Mouse (Mus musculus) lung, adult 2 months (tissue): ENCODE data around the gene Ltbp4. TPM values are rescaled to one million over a fixed set of nuclear protein-coding genes. Genes with fewer than 3 reads are reported as not detected.

ENCODE experiments used
- DNase-seq: peaks from one replicate; pipeline ENCODE4 v3.0.0; 2022
- H3K4me1 ChIP-seq: fragments of 200-500 bp; 2 replicates; pipeline ENCODE4 v1.6.1; 2011; ENCODE audit warnings: low read length; ENCODE audit not compliant: control insufficient read depth, insufficient read depth
- H3K4me3 ChIP-seq: fragments of 200-500 bp; replicated peaks from 2 replicates; pipeline ENCODE3; 2011; ENCODE audit warnings: low read depth, mild to moderate bottlenecking, control low read depth, low read length; ENCODE audit errors: extremely low read depth
- CTCF ChIP-seq: fragments of 200-500 bp; IDR thresholded peaks from 2 replicates; pipeline ENCODE4 v1.5.1; 2011; ENCODE audit warnings: mild to moderate bottlenecking, low read length, control low read depth; ENCODE audit not compliant: insufficient read depth
- POLR2A ChIP-seq: fragments of 200-500 bp; IDR thresholded peaks from 2 replicates; pipeline ENCODE4 v1.6.1; 2011; ENCODE audit warnings: low read depth, mild to moderate bottlenecking, control low read depth, low read length, borderline replicate concordance; ENCODE audit errors: extremely low read depth
- WGBS: fragments of 180-500 bp; shearing (Covaris S2); methylation state at CpG from one replicate; pipeline ENCODE4 v1.1.7; 2018; 5-methylcytosine and 5-hydroxymethylcytosine counted together
- polyA plus RNA-seq: library from polyadenylated mRNA; depleted of rRNA; stranded (reverse); fragments of >200 nt; gene quantifications from 2 replicates; pipeline ENCODE4 v1.2.3, GENCODE M21; 2012; rRNA removed

Gene Ltbp4
- polyA plus RNA-seq, result 496 and 612 TPM in 2 replicates

DNA sequence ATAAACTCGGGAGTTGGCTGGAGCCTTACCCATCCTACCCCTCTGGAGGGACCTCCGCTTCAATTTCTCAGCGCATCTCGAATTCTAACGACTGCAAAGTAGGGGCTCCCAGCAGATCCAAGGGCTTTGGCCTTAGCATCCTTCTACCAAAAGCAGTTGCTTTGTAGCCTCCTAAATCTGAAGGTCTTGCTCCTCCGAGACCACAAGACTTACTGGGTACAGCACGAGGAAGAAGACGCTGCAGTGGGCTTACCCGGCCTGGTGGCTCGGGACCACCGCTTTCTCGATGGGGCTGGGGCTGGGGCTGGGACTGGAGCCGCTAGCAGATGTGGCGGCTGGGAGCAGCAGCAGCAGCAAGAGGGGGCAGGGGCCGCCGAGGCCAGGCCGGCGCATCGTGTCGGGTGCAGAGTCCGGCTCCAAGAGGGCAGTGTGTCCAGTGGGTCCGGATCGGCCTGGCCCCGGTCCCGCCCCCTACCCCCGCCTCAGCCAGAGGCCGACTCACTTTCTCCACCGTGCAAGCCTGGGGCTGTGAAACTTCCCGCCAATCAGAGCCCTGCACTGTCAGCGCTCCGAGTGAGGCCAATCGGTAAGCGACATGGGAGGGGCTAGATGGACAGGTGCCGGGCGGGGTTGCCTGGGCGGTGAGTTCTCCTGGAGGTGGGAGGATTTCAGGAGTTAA, at the start of gene Ltbp4:
Gene Ltbp4, minus strand, starts transcription at position 518 of the 679 bp plus-strand sequence.
- H3K4me3 ChIP-seq, result no peak within 1 kb of the TSS
- peak; percentile 49 for DNase-seq

DNA sequence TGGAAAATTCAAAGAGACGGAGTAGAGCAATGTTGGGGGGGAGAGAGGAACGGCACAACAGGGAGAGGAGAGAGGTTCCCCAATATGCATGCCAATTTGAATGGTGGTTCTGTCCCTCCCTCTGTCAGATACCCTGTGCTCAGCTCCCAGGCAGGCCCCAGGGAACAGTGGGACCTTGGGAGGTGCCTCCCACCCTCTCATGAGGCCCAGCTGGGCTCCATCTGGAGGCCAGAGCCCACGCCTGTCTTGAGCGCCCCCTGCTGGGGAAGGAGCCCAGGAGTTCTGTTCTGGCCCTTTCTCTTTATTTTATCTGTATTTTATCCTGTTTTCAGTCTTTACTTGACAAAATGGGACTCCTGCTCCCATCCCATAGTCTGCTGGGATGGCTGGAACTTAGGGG, 47.2 kb upstream of the Ltbp4 start:
- Histone ChIP-seq H3K4me1 (no peaks in the 10 kb centered on the region), H3K4me3 (no peak overlapping the region)
- peak; percentile 72 for DNase-seq
- TF ChIP-seq CTCF (peak; percentile 70), POLR2A (no peak)
- WGBS, result 36% methylated on average over 4 of the region's 4 CpGs

More for the DNA sequence above, at the start of gene Ltbp4:
- H3K4me1 ChIP-seq, result no peaks in the 10 kb centered on the region; the same call in 1 of the 2 replicates
- TF ChIP-seq CTCF, result no peak
- TF ChIP-seq POLR2A, result no peak
- 4% methylated on average over 36 of the region's 36 CpGs for WGBS

DNA sequence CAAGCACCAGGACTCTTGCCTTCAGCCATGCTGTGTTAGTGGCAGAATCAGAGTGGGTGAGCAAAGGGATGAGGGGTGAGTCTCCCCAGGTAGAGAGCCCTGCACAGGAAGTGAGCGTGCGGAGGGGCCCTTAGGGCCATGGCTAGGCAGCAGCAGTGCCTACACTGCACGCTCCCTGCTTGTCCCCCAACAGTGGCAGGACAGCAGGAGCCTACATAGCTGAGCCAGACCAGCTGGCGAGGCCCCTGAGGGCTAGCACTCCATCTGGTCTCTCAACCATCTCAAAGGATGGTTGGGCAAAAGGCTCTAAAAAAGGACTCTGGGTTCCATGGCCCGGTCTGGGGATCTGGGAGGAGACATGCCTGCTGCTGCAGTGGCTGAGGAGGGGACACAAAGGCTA, 46.6 kb upstream of the Ltbp4 start:
- DNase-seq, result no peak
- TF ChIP-seq POLR2A (no peak), CTCF (no peak)
- H3K4me1 ChIP-seq, result no peaks in the 10 kb centered on the region
- no peak overlapping the region for H3K4me3 ChIP-seq
- WGBS, result 78% methylated on average over 5 of the region's 5 CpGs

DNA sequence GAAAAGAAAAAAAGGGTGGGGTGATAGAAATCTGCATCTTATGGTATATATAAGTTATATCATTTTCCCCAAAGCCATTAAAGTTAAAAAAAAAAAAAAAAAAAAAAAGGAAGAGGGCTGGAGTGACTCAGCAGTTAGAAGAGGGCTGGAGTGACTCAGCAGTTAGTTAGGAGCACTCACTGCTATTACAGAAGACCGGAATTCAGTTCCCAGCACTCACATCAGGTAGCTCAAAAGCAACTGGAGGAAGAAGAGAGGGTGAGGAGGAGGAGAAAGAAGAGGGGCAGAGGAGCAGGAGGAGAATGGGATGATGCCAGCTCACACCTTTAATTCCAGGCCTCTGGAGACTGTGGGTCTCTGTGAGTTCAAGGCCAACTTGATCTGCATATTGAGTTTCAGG, 45.7 kb upstream of the Ltbp4 start:
- WGBS, result 81% methylated on average over 1 of the region's 1 CpGs
- TF ChIP-seq POLR2A (no peak), CTCF (no peak)
- no peak for DNase-seq
- Histone ChIP-seq H3K4me1 (no peaks in the 10 kb centered on the region), H3K4me3 (no peak overlapping the region)

DNA sequence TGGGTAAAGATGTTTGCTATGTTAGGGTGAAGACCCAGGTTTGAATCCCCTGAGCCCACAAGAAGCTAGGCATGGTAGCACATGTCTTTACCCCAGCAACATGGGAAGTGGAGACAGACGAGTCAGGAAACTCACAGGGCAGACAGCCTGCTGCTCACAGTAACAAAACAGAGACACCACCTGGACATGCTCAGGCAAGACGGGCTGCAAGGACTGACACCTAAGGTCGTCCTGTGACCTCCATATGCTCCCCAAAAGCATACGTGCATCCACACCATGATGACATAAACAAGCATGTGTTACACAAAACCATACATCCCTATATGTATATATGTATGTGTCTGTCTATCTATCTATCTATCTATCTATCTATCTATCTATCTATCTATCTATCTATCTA, 44.1 kb upstream of the Ltbp4 start:
- TF ChIP-seq CTCF (no peak), POLR2A (no peak)
- no peak for DNase-seq
- Histone ChIP-seq H3K4me1 (no peaks in the 10 kb centered on the region), H3K4me3 (no peak overlapping the region)
- WGBS, result 46% methylated on average over 4 of the region's 4 CpGs

DNA sequence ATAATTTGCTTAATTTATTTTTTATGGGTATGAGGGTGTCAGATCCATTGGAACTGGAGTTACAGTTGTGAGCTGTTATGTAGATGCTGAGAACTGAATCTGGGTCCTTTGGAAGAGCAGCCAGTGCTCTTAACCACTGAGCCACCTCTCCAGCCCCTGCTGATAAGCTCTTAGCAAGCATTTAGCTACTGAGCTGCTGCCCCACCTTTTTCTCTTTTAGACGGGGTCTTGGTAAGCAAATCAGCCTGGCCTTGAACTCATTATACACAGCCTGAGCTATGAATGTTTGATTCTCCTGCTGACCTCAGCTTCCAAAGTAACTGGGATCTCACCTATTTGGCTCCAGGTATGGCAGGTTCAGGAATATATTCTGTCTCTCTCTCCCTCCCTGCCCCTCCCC, 43.5 kb upstream of the Ltbp4 start:
- Histone ChIP-seq H3K4me1 (no peaks in the 10 kb centered on the region), H3K4me3 (no peak overlapping the region)
- DNase-seq, result no peak
- TF ChIP-seq CTCF, result no peak
- TF ChIP-seq POLR2A, result no peak
- 32% methylated on average over 1 of the region's 1 CpGs for WGBS

DNA sequence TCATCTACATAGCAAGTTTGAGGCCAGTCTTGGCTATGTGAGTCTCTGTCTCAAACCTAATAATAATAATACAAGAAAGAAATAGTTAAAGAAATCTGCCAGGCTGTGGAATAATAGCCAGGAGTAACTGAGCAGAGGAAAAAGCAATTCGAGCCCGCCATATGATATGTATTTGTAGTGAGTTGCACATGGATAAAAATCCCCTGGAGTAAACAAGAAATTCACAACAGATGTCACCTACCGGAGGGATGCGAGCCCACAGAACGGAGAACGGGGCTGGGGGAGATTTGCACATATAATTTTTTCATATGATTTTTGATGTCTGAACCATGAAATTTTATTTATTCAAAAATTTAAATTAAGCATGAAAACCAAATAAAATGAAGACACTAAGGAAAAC, 42.3 kb upstream of the Ltbp4 start:
- TF ChIP-seq POLR2A (no peak), CTCF (no peak)
- H3K4me1 ChIP-seq, result no peaks in the 10 kb centered on the region
- WGBS, result 85% methylated on average over 6 of the region's 6 CpGs
- H3K4me3 ChIP-seq, result no peak overlapping the region
- no peak for DNase-seq

DNA sequence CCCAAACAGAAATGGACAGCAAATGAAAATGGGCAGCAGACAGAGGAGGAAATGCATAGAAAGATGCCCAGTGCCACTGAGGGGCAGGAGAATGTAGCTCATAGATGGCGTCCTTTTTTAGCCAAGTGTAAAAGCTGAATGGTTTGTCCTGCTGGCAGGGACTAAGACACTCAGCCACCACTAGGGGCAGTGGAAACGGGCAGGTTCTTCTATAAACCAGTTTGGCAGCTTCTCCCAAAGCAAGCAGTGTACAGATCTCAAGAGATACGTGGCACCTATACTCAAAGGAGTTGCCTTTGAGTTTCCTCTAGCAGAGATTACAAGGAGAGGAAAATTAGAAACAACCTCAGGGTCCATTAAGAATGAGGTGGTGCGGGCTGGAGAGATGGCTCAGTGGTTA, 40.9 kb upstream of the Ltbp4 start:
- H3K4me3 ChIP-seq, result no peak overlapping the region
- no peaks in the 10 kb centered on the region for H3K4me1 ChIP-seq
- TF ChIP-seq POLR2A (no peak), CTCF (peak; percentile 56)
- WGBS, result 19% methylated on average over 4 of the region's 4 CpGs
- DNase-seq, result no peak

DNA sequence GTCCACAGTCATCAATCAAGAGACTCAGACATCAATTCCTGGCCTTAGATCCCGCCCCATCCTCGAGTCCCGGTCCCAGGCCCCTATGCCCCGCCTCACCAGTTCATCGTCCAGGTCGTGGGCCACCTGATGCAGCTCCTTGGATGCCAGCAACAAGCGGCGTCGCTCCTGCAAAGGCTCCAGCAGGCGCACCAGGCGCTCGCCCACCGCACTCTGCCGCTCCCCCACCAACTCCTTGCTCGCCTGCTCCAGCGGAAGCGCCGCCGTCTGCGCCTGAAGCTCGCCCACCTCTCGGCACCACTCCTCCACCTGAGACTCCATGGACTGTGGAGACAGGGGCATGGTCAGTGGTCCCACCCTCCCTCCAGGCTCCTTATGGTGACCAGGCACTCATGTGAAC, 37.8 kb upstream of the Ltbp4 start:
- DNase-seq, result no peak
- WGBS, result 2% methylated on average over 22 of the region's 22 CpGs
- no peak overlapping the region for H3K4me3 ChIP-seq
- H3K4me1 ChIP-seq, result no peaks in the 10 kb centered on the region
- TF ChIP-seq POLR2A (no peak), CTCF (no peak)

DNA sequence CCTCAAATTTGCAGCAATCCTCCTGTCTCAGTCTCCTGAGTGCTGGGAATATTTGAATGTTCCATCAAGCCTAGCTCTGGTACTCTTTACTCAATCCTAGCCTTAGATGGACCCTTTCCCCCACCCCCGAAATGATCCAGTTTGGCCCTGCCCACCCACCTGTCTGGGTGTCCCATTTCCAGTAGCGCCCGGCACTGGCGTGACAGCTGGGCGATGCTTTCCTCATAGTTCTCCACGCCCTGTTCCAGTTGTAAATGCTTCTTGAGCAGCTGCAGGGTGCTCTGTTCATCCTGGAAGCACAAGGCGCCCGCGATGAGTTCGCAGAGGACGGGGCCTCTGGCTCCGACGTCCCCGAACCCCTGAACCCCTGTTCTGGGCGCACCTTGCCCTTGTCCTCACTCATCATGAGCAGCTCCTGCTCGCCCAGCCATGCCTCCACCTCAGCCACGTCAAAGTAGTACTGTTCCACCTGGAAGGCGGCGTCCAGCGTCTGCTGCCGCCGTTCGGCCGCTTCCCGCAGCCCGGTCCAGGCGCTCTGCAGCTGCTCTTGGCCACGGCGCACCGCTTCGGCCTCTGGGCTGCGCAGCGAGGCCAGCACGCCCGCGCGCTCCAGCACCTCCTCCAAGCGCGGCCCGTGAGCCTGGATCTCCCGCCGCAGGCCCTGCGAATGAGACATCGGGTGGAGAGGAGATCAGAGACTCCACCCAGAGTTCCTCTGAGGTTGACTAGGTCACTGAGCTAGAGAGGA, 34.4 kb upstream of the Ltbp4 start:
- no peak for TF ChIP-seq CTCF
- no peak for TF ChIP-seq POLR2A
- H3K4me1 ChIP-seq, result no peaks in the 10 kb centered on the region
- 6% methylated on average over 44 of the region's 44 CpGs for WGBS
- no peak overlapping the region for H3K4me3 ChIP-seq
- DNase-seq, result no peak
